Mouse (Mus musculus) neural tube, embryonic 11.5 days (tissue): ENCODE results near the gene Sncg. TPM values are rescaled to one million over a fixed set of nuclear protein-coding genes. Genes with fewer than 3 reads are reported as not detected.
A peak's percentile ranks its signal among the peaks of the same experiment; 100 is the strongest.
"Not testable (repeated sequence)": the region's sequence is repeated elsewhere in the genome, so short reads cannot be mapped to it uniquely, and the experiment has no call there.

Experiments
- ATAC-seq: fragments of 200-750 bp; cut with Nextera tagmentation; 2 replicates; pipeline ENCODE4 v1.8.0; 2017; ENCODE audit warnings: moderate number of reproducible peaks, mild to moderate bottlenecking, moderate TSS enrichment, moderate library complexity; ENCODE audit not compliant: insufficient read depth, low FRiP score, low TSS enrichment
- DNase-seq: peaks from one replicate; pipeline ENCODE4 v3.0.0-alpha.2; 2015; ENCODE audit warnings: low spot score
- H3K27ac ChIP-seq: fragments of 300-500 bp; sonication (generic); 2 replicates; pipeline ENCODE4 v1.5.1; 2014; ENCODE audit warnings: low read depth, mild to moderate bottlenecking, low read length
- H3K27me3 ChIP-seq: fragments of 300-500 bp; sonication (generic); 2 replicates; pipeline ENCODE4 v1.6.1; 2014; ENCODE audit warnings: mild to moderate bottlenecking, low read length, mixed read lengths; ENCODE audit not compliant: control insufficient read depth, insufficient read depth
- H3K36me3 ChIP-seq: fragments of 300-500 bp; sonication (generic); 2 replicates; pipeline ENCODE4 v1.6.1; 2014; ENCODE audit warnings: mild to moderate bottlenecking, low read length, moderate library complexity, mixed read lengths; ENCODE audit not compliant: control insufficient read depth, insufficient read depth
- H3K4me1 ChIP-seq: fragments of 300-500 bp; sonication (generic); 2 replicates; pipeline ENCODE4 v1.6.1; 2014; ENCODE audit warnings: low read length, mixed read lengths; ENCODE audit not compliant: control insufficient read depth, insufficient read depth
- H3K4me2 ChIP-seq: fragments of 300-500 bp; sonication (generic); 2 replicates; pipeline ENCODE4 v1.6.1; 2014; ENCODE audit warnings: low read depth, mild to moderate bottlenecking, moderate library complexity
- H3K4me3 ChIP-seq: fragments of 300-500 bp; sonication (generic); 2 replicates; pipeline ENCODE4 v1.5.1; 2014; ENCODE audit warnings: low read depth, low read length
- H3K9ac ChIP-seq: fragments of 300-500 bp; sonication (generic); 2 replicates; pipeline ENCODE4 v1.6.1; 2014; ENCODE audit warnings: mild to moderate bottlenecking, low read length
- H3K9me3 ChIP-seq: fragments of 300-500 bp; sonication (generic); 2 replicates; pipeline ENCODE4 v1.6.1; 2016; ENCODE audit warnings: low read length; ENCODE audit not compliant: control insufficient read depth
- WGBS: fragments of 180-500 bp; shearing (Covaris S2); extraction: QIAGEN DNeasy Blood & Tissue Kit; methylation state at CpG from one replicate; pipeline ENCODE4 v1.1.7; 2014; 5-methylcytosine and 5-hydroxymethylcytosine counted together
- polyA plus RNA-seq: library from polyadenylated mRNA; unstranded; fragments of >200 nt; fragmentation: Nextera tagmentation; extraction: Ambion mirVana; gene quantifications from 2 replicates; pipeline ENCODE4 v1.2.1, GENCODE M21; 2014

The Sncg gene
- 269 and 295 TPM in 2 replicates for polyA plus RNA-seq

DNA sequence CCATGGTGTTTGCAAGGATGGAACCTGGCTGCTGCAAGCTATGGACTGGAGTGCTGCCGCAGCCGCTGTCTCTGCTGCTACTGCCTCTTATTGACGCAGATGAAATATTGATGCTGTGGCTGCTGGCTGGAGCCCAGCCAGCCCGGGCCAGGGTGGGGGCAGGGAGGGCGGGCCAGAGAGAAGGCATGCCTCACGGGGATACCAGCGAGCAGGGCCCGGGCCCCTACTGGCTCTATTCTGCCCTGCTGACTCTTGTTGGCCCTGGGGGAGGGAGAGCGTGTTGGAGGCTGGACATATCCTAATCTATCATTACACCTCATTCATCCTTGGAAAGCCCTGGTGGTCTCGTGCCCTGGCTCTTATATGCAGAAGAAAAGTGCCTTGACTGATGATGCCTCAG lies at the start of gene Sncg:
Gene Sncg (minus strand): TSS at position 213 of the 400 bp plus-strand sequence.
- WGBS: 41% methylated on average over 10 of the region's 10 CpGs
- H3K27ac ChIP-seq: peak within 1 kb of the TSS; percentile 27; the same call in 1 of the 2 replicates
- ATAC-seq (no peak), DNase-seq (peak; percentile 70)
- H3K9ac ChIP-seq: peak within 1 kb of the TSS; percentile 28
- peaks cover 11% of the 10 kb centered on the region for H3K4me1 ChIP-seq
- H3K4me3 ChIP-seq: peak within 1 kb of the TSS; percentile 10; the same call in 1 of the 2 replicates
- peak within 1 kb of the TSS; percentile 25 for H3K4me2 ChIP-seq
- H3K9me3 ChIP-seq: no peaks in the 10 kb centered on the region
- no peaks in the 10 kb centered on the region for H3K27me3 ChIP-seq
- no peaks in the 10 kb centered on the region for H3K36me3 ChIP-seq

DNA sequence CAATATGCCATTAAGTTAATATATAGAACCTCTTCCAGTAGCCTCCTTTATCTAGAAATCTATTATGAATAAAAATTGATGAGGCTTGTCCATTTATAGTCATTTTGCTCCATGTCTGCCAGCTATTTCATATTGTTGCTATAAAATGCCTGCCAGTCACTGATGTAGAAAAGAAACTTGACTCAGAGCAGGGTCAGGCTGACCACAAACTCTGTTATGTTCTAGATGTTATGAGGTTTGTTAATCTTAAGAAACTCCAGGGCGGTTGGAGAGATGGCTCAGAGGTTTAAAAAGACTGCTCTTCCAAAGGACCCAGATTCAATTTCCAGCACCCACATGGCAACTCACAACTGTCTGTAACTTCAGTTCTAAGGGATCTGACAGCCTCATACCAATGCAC lies 46.5 kb upstream of the Sncg start:
- Histone ChIP-seq H3K9ac (no peak overlapping the region), H3K4me1 (no peaks in the 10 kb centered on the region), H3K9me3 (no peaks in the 10 kb centered on the region), H3K36me3 (peaks cover 10% of the 10 kb centered on the region), H3K27ac (no peak overlapping the region), H3K4me2 (no peak overlapping the region), H3K4me3 (no peak overlapping the region), H3K27me3 (no peaks in the 10 kb centered on the region)
- DNase-seq (no peak), ATAC-seq (no peak)
- WGBS: 92% methylated on average over 1 of the region's 1 CpGs

DNA sequence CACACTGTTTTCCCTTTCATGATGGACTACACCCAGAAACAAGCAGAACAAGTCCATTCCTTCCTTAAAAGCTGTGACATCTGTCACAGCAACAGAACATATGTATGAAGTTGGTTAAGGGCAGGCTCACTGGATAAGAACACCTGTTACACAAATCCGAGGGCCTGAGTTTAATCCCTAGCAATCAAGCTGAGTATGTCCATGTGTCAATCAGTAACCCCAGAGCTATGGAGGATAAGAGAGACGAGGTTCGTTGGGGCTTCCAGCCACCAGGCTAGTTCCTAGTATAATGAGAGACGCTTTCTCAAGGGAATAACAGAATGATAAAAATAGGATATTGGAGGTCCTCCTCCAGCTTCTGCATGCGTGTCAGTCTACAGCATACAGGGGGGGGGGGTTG lies 42.9 kb upstream of the Sncg start:
- WGBS: 92% methylated on average over 5 of the region's 5 CpGs
- Histone ChIP-seq H3K4me2 (no peak overlapping the region), H3K9me3 (no peaks in the 10 kb centered on the region), H3K27me3 (no peaks in the 10 kb centered on the region), H3K36me3 (peaks cover 11% of the 10 kb centered on the region; the same call in 1 of the 2 replicates), H3K4me3 (no peak overlapping the region), H3K4me1 (no peaks in the 10 kb centered on the region), H3K9ac (no peak overlapping the region), H3K27ac (no peak overlapping the region)
- no peak for ATAC-seq
- no peak for DNase-seq

DNA sequence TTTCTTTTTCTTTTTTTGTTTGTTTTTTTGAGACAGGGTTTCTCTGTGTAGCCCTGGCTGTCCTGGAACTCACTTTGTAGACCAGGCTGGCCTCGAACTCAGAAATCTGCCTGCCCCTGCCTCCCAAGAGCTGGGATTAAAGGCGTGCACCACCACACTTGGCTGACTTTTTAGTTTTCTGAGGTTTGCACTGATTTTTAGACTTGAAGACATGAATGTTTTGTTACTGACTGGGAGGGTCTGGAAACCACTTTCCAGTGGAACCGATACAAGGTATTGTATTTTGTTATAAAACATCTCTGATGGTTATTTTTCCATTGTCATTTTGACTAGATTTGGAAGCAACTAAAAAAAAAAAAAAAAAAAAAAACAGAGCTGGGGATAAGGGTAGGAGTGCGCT lies 42.4 kb upstream of the Sncg start:
- WGBS: 93% methylated on average over 4 of the region's 4 CpGs
- not testable (repeated sequence) for ATAC-seq, H3K9me3 ChIP-seq, DNase-seq, H3K4me1 ChIP-seq, H3K27ac ChIP-seq, H3K27me3 ChIP-seq, H3K4me3 ChIP-seq, H3K4me2 ChIP-seq, H3K9ac ChIP-seq
- peaks cover 11% of the 10 kb centered on the region; the same call in 1 of the 2 replicates for H3K36me3 ChIP-seq

DNA sequence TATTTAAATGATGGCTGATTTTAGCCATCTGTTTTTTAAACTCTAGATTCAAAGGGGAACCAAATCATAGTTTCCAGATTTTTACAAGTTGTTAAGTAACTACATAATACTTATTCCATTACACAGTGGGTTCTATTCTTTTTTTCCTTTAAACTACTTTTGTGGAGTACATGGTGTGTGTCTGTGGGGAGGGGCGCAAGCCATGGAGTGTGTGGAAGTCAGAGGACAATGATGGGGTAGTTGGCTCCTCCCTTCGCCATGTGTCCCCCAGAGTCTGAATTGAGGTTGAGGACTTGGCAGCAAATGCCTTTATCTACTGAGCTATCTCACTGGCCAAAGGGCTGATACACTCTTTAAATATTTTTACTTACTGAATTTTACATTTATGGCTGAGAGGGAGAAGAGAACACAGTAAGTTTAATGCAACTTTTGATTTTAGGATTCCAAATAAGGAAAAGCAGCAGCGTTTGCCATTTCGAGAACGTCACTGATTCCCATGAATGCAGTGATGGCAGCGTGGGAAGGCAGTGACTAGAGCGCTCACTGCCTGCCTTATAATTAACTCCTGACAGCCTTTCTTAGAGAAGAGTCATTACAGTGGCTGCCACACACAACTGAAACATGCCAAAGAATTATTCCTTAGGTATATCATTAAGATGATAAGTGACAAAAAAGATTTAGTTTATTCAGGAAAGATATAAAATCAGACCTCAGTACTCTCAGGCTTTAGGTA lies 37.7 kb upstream of the Sncg start:
- WGBS: 97% methylated on average over 7 of the region's 7 CpGs
- Histone ChIP-seq H3K27ac (no peak overlapping the region), H3K4me1 (no peaks in the 10 kb centered on the region), H3K9me3 (no peaks in the 10 kb centered on the region), H3K4me3 (no peak overlapping the region), H3K36me3 (peaks cover 11% of the 10 kb centered on the region), H3K27me3 (no peaks in the 10 kb centered on the region), H3K9ac (no peak overlapping the region), H3K4me2 (no peak overlapping the region)
- DNase-seq (no peak), ATAC-seq (no peak)

DNA sequence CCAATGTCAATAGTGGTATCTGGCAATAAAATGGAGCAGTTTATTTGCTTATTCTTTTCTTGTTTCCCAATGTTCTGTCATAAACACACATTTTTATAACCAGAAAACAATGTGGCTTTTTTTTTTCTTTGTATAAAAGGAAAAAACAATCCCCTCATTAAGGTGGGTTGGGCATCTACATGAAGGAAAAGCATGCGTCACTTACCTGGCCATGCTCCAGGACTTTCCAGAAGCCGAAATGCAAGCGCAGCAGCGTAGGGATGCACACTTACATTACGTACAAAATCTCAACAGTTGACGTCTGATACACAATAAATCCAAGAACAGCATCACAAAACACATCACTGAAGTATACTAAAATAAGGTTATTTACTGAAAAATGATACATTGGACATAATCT lies 36.1 kb upstream of the Sncg start:
- Histone ChIP-seq H3K27me3 (no peaks in the 10 kb centered on the region), H3K4me1 (no peaks in the 10 kb centered on the region), H3K4me3 (no peak overlapping the region), H3K4me2 (no peak overlapping the region), H3K27ac (no peak overlapping the region), H3K9me3 (no peaks in the 10 kb centered on the region), H3K9ac (no peak overlapping the region), H3K36me3 (peaks cover 11% of the 10 kb centered on the region)
- ATAC-seq (no peak), DNase-seq (no peak)
- WGBS: 97% methylated on average over 6 of the region's 6 CpGs

DNA sequence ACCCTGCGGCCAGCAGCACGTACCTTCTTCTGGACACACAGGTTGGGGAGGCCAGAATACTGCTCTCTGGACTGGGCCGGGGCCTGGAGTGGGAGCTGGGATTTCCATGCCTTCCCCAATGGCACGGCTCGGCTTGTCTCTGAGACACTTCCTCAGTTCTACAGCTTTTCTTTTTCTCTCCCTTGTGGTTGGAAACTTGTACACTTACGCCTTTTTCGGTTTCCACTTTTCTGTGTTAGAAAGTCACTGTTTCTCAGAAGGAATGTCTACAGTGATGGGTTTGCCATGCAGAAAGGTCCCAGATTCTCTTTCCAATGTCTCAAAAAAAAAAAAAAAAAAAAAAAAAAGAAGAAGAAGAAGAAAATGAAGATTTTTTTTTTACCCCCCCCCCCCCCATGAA lies 28.8 kb upstream of the Sncg start:
- Histone ChIP-seq H3K27ac (no peak overlapping the region), H3K36me3 (peaks cover 4% of the 10 kb centered on the region), H3K9ac (no peak overlapping the region), H3K4me3 (no peak overlapping the region), H3K4me1 (no peaks in the 10 kb centered on the region), H3K27me3 (no peaks in the 10 kb centered on the region), H3K9me3 (no peaks in the 10 kb centered on the region), H3K4me2 (no peak overlapping the region)
- 97% methylated on average over 7 of the region's 7 CpGs for WGBS
- DNase-seq (no peak), ATAC-seq (no peak)

DNA sequence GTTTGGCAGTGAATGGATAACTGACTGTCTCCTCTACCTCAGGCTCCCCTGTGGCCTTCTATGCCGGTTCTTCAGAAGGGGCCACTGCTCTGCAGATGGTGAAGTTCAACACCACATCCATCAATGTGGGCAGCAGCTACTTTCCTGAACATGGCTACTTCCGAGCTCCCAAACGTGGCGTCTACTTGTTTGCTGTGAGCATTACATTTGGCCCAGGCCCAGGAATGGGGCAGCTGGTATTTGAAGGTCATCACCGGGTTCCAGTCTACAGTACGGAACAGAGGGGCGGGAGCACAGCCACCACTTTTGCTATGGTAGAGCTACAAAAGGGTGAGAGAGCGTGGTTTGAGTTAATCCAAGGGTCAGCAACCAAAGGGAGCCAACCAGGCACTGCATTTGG lies 28.3 kb upstream of the Sncg start:
- peaks cover 7% of the 10 kb centered on the region for H3K36me3 ChIP-seq
- H3K9ac ChIP-seq: no peak overlapping the region
- no peak overlapping the region for H3K4me3 ChIP-seq
- no peak overlapping the region for H3K27ac ChIP-seq
- no peak overlapping the region for H3K4me2 ChIP-seq
- no peaks in the 10 kb centered on the region for H3K9me3 ChIP-seq
- ATAC-seq: no peak
- DNase-seq: no peak
- no peaks in the 10 kb centered on the region for H3K4me1 ChIP-seq
- no peaks in the 10 kb centered on the region for H3K27me3 ChIP-seq
- WGBS: 89% methylated on average over 8 of the region's 8 CpGs

DNA sequence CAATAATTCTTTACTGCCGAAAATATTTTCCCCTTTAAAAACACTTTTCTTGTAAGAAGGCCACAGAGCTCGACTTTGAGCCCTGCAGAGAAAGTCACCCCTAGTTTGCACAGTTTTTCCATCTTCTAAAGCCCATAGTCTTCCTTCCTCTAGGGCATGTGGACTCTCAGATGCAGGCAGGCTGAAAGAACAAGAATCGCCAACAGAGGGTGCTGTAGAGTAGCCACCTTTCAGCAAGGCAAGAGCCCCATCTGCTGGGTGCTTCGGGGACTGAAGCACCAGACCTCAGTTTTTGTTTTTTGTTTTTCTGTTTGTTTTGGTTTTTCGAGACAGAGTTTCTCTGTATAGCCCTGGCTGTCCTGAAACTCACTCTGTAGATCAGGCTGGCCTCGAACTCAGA lies 26.5 kb upstream of the Sncg start:
- Histone ChIP-seq H3K4me3 (no peak overlapping the region), H3K9ac (no peak overlapping the region), H3K4me1 (no peaks in the 10 kb centered on the region), H3K27me3 (no peaks in the 10 kb centered on the region), H3K9me3 (no peaks in the 10 kb centered on the region), H3K4me2 (no peak overlapping the region), H3K36me3 (peaks cover 5% of the 10 kb centered on the region), H3K27ac (no peak overlapping the region)
- ATAC-seq (no peak), DNase-seq (peak; percentile 70)
- WGBS: 51% methylated on average over 6 of the region's 6 CpGs
